Mouse (Mus musculus) bone marrow, adult 2 months (tissue): Measurements from ENCODE around the gene Rtkn. TPM values are rescaled to one million over a fixed set of nuclear protein-coding genes. Genes with fewer than 3 reads are reported as not detected.

ENCODE experiments used
- H3K27ac ChIP-seq: fragments of 200-500 bp; 2 replicates; pipeline ENCODE4 v1.5.1; 2012; ENCODE audit warnings: low read depth, mild to moderate bottlenecking, control low read depth, inconsistent platforms, low read length; ENCODE audit not compliant: control insufficient read depth, poor library complexity, insufficient read depth
- H3K4me1 ChIP-seq: fragments of 200-500 bp; 2 replicates; pipeline ENCODE4 v1.6.1; 2011; ENCODE audit warnings: low read length; ENCODE audit not compliant: control insufficient read depth, insufficient read depth
- H3K4me3 ChIP-seq: fragments of 200-500 bp; replicated peaks from 2 replicates; pipeline ENCODE3; 2011; ENCODE audit warnings: mild to moderate bottlenecking, low read depth, low read length, control low read depth; ENCODE audit not compliant: control insufficient read depth
- CTCF ChIP-seq: fragments of 200-500 bp; IDR thresholded peaks from 2 replicates; pipeline ENCODE4 v1.5.1; 2011; ENCODE audit warnings: low read length, control low read depth; ENCODE audit not compliant: control insufficient read depth, insufficient read depth
- POLR2A ChIP-seq: fragments of 200-500 bp; IDR thresholded peaks from 2 replicates; pipeline ENCODE4 v1.6.1; 2011; ENCODE audit warnings: low read depth, mild to moderate bottlenecking, control low read depth, low read length, borderline replicate concordance; ENCODE audit not compliant: control insufficient read depth
- whole genome bisulfite sequencing: fragments of 180-500 bp; shearing (Covaris S2); methylation state at CpG from one replicate; pipeline ENCODE4 v1.1.7; 2018; 5-methylcytosine and 5-hydroxymethylcytosine counted together
- polyA plus RNA-seq: library from polyadenylated mRNA; stranded (reverse); fragments of >200 nt; gene quantifications from 2 replicates; pipeline ENCODE4 v1.2.4, GENCODE M21; 2011; ENCODE audit warnings: low replicate concordance; ENCODE audit not compliant: missing spikeins, insufficient read depth, insufficient read length

Gene Rtkn
- polyA plus RNA-seq, 1 experiment = 1.3 TPM

DNA sequence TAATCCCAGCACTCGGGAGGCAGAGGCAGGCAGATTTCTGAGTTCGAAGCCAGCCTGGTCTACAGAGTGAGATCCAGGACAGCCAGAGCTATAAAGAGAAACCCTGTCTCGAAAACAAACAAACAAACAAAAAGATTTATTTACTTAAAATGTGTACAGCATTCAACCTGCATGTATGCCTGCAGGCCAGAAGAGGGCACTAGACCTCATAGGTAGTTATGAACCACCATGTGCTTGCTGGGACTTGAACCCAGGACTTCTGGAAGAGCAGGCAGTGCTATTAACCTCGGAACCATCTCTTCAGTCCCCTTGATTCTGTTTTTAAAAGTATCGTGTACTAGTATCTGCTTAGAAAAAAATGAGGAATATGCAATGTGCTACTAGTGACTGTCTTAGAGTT lies 7.8 kb upstream of the Rtkn start:
- 88% methylated on average over 5 of the region's 5 CpGs for WGBS
- Histone ChIP-seq H3K4me1 (peaks cover 2% of the 10 kb centered on the region; the same call in 1 of the 2 replicates), H3K4me3 (no peak overlapping the region), H3K27ac (no peak overlapping the region)
- peak; percentile 25; the same call in 1 of the 2 replicates for TF ChIP-seq CTCF
- no peak for TF ChIP-seq POLR2A

DNA sequence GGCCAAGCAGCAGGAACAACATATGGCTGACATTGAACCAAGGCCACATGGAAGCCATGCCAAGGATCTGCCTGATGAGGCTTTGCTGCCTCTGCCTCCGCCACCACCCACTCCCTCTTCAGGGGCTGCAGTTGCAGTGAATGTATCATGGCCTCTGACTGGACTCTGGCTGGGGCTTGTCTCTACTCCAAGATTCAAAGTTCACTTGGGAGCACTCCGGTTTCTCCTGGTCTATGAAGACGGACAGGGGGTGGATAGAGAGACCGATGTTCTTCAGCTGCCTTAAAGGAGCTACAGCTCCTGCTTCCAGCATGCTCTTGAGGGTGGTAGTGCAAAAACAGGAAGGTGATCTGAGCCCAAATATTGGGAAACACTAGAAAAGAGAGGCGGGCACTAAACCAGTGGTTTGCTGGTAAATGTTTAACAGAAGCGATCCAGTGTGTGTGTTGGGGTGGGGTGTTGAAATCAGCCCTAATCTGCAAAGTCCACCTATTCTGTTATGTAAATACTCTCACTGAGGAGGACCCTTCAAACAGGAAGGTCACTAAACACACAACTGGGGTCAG lies 3.7 kb upstream of the Rtkn start:
- H3K4me3 ChIP-seq = no peak overlapping the region
- peak overlapping the region; percentile 43 for H3K27ac ChIP-seq
- peaks cover 4% of the 10 kb centered on the region; the same call in 1 of the 2 replicates for H3K4me1 ChIP-seq
- TF ChIP-seq CTCF = no peak
- no peak for TF ChIP-seq POLR2A
- WGBS = 23% methylated on average over 6 of the region's 6 CpGs

DNA sequence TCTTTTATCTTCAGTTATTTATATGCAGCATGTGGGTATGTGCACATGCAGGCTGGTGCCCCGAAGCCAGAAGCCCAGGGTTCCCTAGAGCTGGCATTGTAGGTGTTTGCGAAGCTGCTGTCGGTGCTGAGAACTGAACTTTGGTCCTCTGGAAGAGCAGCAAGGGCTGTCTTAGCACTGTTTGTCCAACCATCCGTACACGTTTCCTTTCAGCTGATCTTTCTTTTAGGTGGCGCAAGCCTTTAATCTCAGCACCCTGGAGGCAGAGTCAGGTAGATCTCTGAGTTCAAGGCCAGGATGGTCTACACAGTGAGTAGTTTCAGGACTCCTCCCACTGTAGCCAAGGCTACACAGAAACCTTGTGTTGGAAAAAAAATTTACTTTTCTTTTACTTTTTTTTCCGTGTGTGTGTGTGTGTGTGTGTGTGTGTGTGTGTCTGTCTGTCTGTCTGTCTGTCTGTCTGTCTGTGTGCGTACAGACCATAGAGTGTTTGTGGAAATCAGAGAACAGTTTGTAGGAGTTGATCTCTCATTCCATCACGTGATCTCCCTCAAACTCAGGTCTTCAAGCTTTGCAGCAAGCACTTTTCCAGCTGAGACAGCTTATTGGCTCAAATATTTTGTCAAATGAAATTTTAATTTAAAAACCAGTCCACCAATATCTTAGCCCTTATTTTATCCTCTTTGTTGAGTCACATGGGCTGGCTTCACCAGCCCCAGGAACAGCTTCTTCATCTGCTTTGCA lies 2.9 kb upstream of the Rtkn start:
- 60% methylated on average over 9 of the region's 9 CpGs for WGBS
- TF ChIP-seq POLR2A = no peak
- TF ChIP-seq CTCF = no peak
- Histone ChIP-seq H3K27ac (peak overlapping the region; percentile 10; the same call in 1 of the 2 replicates), H3K4me3 (no peak overlapping the region), H3K4me1 (peaks cover 4% of the 10 kb centered on the region; the same call in 1 of the 2 replicates)

DNA sequence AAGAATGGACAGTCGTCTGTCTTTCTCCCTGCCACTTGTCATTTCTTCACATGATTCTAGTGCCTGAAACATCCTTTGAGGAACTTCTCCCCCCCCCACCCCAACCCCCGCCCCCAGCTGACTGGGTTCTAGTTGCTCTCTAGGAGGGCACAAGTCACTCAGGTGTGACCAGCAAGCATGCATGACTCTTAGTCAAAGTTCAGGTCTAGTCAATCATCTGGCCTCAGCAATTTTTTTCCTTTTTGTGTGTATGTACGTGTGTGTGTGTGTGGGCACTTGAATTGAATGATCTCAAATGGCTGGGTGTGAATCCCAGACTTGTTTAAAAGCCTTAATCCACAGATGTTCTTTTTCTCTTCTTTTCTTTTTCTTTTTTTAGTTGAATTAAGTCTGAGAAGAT lies 1.0 kb upstream of the Rtkn start:
- 49% methylated on average over 3 of the region's 3 CpGs for WGBS
- no peak overlapping the region for H3K27ac ChIP-seq
- peaks cover 5% of the 10 kb centered on the region; the same call in 1 of the 2 replicates for H3K4me1 ChIP-seq
- no peak overlapping the region for H3K4me3 ChIP-seq
- TF ChIP-seq CTCF (no peak), POLR2A (no peak)

DNA sequence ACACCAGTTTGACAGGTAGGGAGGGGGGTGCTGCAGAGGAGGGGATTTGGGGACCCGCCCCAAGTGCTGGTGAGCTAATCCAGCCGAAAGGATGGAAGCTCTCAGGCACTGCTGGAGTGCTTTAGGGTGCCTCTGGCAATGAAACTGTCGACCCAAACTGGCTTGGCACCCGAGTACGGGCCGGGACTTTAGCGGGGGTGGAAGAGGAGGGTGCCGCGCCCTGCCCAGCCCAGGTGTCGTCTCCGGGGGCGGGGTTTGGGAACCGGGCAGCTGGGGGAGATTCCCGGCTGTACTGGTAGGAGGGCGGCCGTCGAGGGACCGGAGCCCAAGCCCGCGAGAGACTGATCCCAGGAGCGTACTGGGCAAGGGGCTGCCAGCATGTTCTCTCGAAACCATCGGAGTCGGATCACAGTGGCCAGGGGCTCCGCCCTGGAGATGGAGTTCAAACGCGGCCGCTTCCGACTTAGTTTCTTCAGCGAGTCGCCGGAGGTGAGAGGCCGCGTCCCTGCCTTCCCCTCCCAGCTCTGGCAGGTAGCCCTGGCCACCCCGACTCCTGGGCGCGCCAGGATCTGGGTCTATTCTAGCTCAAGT lies 403 bp downstream of the Rtkn start:
- 30% methylated on average over 37 of the region's 37 CpGs for WGBS
- H3K4me1 ChIP-seq = peaks cover 5% of the 10 kb centered on the region; the same call in 1 of the 2 replicates
- peak overlapping the region; percentile 31 for H3K4me3 ChIP-seq
- H3K27ac ChIP-seq = no peak overlapping the region
- no peak for TF ChIP-seq CTCF
- TF ChIP-seq POLR2A = no peak

DNA sequence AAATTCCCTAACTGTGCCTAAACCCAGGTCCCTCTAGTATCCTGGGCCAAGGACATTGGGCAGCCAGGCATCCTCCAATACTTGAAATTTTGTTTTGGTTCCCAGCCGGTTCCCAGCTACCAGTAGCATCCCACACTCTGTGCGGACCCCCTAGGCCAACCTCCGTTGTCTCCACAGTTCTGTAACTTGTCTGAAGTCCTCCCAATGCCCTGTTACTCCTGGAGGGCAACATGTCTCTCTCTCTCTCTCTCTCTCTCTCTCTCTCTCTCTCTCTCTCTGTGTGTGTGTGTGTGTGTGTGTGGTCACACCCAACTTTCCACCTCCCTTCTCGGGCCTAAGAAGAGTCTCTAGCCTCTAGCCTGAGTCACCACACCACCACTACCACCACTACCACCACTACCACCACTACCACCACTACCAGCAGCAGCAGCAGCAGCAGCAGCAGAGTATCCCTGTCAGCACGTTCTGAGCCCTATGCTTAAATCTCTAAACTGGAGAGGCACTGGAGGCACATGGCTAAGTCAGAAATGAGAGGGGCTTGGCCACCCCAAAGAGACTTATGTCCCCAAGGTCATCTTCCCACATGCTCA lies 1.1 kb downstream of the Rtkn start:
- TF ChIP-seq POLR2A = no peak
- TF ChIP-seq CTCF = no peak
- 56% methylated on average over 5 of the region's 5 CpGs for WGBS
- Histone ChIP-seq H3K4me1 (peaks cover 3% of the 10 kb centered on the region; the same call in 1 of the 2 replicates), H3K27ac (no peak overlapping the region), H3K4me3 (no peak overlapping the region)

DNA sequence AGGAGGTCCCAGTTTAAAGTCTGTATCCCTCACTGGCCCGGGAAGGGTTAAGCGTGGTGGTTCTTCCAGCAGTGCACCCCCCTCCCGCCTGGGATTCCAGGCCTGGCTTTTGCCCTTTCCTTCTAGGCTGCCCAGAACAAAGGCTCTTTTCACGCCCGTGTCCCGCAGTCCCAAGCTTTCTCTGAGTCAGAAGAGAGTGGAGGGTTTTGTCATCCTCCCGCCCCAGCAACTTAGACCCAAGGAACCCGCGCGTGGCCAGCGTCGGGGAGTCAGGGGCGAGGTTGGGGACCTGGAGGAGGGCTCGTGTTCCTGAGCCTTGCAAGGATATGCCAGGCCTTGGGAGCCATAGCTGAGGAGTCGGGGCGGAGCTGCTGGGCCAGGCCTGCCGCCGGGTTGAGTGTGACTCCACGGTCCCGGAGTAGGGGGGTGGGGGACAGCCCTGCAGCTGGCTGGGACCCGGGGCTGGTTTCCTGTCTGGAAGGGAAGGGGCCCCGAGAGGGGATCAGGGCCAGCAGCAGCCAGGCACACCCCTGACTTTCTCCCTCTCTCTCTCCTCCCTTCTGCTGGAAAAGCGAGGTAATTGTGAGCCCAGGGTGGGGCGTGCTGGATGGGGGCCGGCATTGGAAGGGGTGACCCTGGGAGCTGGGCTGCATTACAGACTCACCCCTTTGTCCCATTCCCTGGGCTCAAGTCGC lies 1.8 kb downstream of the Rtkn start:
- TF ChIP-seq CTCF (no peak), POLR2A (no peak)
- Histone ChIP-seq H3K4me1 (peaks cover 3% of the 10 kb centered on the region; the same call in 1 of the 2 replicates), H3K27ac (no peak overlapping the region; the same call in 1 of the 2 replicates), H3K4me3 (peak overlapping the region; percentile 35)
- WGBS = 4% methylated on average over 26 of the region's 26 CpGs
